Mouse (Mus musculus) stomach, postnatal 0 days (tissue): Measurements from ENCODE around the gene Car2.

Source experiments
- CTCF ChIP-seq: IDR thresholded peaks from 2 replicates; pipeline ENCODE4 v1.5.1; 2016; ENCODE audit warnings: antibody characterized with exemption, low read depth, mild to moderate bottlenecking, moderate library complexity
- EP300 ChIP-seq: optimal IDR thresholded peaks from 2 replicates; pipeline ENCODE3; 2016; ENCODE audit warnings: antibody characterized with exemption

DNA sequence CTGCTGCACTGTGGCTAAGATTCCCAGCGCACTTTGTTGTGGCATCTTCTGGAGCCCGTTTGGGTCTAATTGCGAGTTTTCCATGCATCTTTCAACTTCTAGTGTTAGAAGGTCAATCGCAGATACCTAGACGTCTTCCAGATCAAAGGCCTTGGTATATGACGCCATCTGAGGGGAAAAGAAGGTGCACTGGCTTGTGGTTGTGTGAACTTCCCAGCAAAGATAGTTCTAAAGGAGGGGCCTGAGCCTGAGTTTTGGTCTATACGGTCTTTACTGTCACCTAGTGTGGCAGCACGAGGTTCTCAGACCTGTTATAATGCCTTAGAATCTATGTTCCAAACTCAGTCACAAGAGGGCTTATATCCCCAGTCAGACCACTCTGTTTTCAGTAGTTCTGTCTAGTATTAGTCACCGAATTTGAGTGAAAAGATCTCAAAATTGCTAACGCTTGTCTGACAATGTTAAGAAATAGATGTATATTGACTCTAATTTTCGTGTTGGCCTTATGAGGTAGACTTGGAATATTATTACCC is 1.1 kb downstream of the Car2 start:
- no peak; the same call in 1 of the 2 replicates for TF ChIP-seq CTCF
- TF ChIP-seq EP300: no peak
